Mouse (Mus musculus) kidney, postnatal 0 days (tissue): Measurements from ENCODE around the gene Prdx2. TPM values are rescaled to one million over a fixed set of nuclear protein-coding genes. Genes with fewer than 3 reads are reported as not detected.

Source experiments
- ATAC-seq: fragments of 200-750 bp; cut with Nextera tagmentation; replicated peaks from 2 replicates; pipeline ENCODE4 v1.8.0; 2017; ENCODE audit warnings: low read depth, moderate number of reproducible peaks, moderate TSS enrichment, moderate library complexity; ENCODE audit not compliant: low FRiP score
- DNase-seq: peaks from one replicate; pipeline ENCODE4 v3.0.0-alpha.2; 2016; ENCODE audit warnings: low spot score
- H3K27ac ChIP-seq: fragments of 300-500 bp; sonication (generic); 2 replicates; pipeline ENCODE4 v1.5.1; 2014; ENCODE audit warnings: mild to moderate bottlenecking
- H3K27me3 ChIP-seq: fragments of 300-500 bp; sonication (generic); 2 replicates; pipeline ENCODE4 v1.6.1; 2014; ENCODE audit warnings: low read length, mixed read lengths; ENCODE audit not compliant: insufficient read depth
- H3K36me3 ChIP-seq: fragments of 300-500 bp; sonication (generic); 2 replicates; pipeline ENCODE4 v1.6.1; 2014; ENCODE audit warnings: low read length, mixed read lengths; ENCODE audit not compliant: insufficient read depth
- H3K4me1 ChIP-seq: fragments of 300-500 bp; sonication (generic); replicated peaks from 2 replicates; pipeline ENCODE4 v1.6.1; 2014; ENCODE audit warnings: antibody characterized with exemption, low read length, mixed read lengths; ENCODE audit not compliant: insufficient read depth
- H3K4me2 ChIP-seq: fragments of 300-500 bp; sonication (generic); 2 replicates; pipeline ENCODE4 v1.6.1; 2014; ENCODE audit warnings: mild to moderate bottlenecking, low read length, moderate library complexity, mixed read lengths
- H3K4me3 ChIP-seq: fragments of 300-500 bp; sonication (generic); replicated peaks from 2 replicates; pipeline ENCODE4 v1.5.1; 2014; ENCODE audit warnings: low read depth, low read length
- H3K9ac ChIP-seq: fragments of 300-500 bp; sonication (generic); 2 replicates; pipeline ENCODE4 v1.6.1; 2014; ENCODE audit warnings: low read depth, low read length
- H3K9me3 ChIP-seq: fragments of 300-500 bp; sonication (generic); replicated peaks from 2 replicates; pipeline ENCODE4 v1.6.1; 2016; ENCODE audit warnings: low read length, inconsistent platforms, mixed read lengths
- CTCF ChIP-seq: IDR thresholded peaks from 2 replicates; pipeline ENCODE4 v1.5.1; 2016; ENCODE audit warnings: antibody characterized with exemption, low read depth, mild to moderate bottlenecking, moderate library complexity
- WGBS: fragments of 180-500 bp; shearing (Covaris S2); extraction: QIAGEN DNeasy Blood & Tissue Kit; methylation state at CpG from one replicate; pipeline ENCODE4 v1.1.7; 2014; 5-methylcytosine and 5-hydroxymethylcytosine counted together
- polyA plus RNA-seq: library from polyadenylated mRNA; unstranded; fragments of >200 nt; fragmentation: Nextera tagmentation; extraction: Ambion mirVana; gene quantifications from 2 replicates; pipeline ENCODE4 v1.2.1, GENCODE M21; 2015

The Prdx2 gene
- polyA plus RNA-seq, 1 experiment from 2014 or later, result 729 TPM

GRCm38 (mm10) chr8:84981644-84982498, 12.5 kb downstream of the Prdx2 start:
- Histone ChIP-seq H3K27ac (peak overlapping the region; percentile 96), H3K4me2 (peak overlapping the region; percentile 0; the same call in 1 of the 2 replicates), H3K9me3 (no peaks in the 10 kb centered on the region), H3K4me3 (no peak overlapping the region), H3K9ac (no peak overlapping the region), H3K36me3 (no peaks in the 10 kb centered on the region), H3K4me1 (peaks cover 62% of the 10 kb centered on the region), H3K27me3 (no peaks in the 10 kb centered on the region)
- TF ChIP-seq CTCF, result no peak
- WGBS, result 73% methylated on average over 15 of the region's 15 CpGs
- DNase-seq (no peak), ATAC-seq (no peak)

GRCm38 (mm10) chr8:84982499-84983011, 13.2 kb downstream of the Prdx2 start:
- Histone ChIP-seq H3K27ac (peak overlapping the region; percentile 96), H3K9me3 (no peaks in the 10 kb centered on the region), H3K9ac (no peak overlapping the region), H3K27me3 (no peaks in the 10 kb centered on the region), H3K4me2 (0 out of 2 replicates have a peak overlapping the region, but pooled peaks have one; percentile 0), H3K36me3 (no peaks in the 10 kb centered on the region), H3K4me1 (peaks cover 62% of the 10 kb centered on the region), H3K4me3 (no peak overlapping the region)
- no peak for ATAC-seq
- WGBS, result 58% methylated on average over 3 of the region's 3 CpGs
- no peak for DNase-seq
- TF ChIP-seq CTCF, result no peak

- TF ChIP-seq CTCF, result no peak
- ATAC-seq, result no peak; the same call in 1 of the 2 replicates
- Histone ChIP-seq H3K27ac (peak overlapping the region; percentile 91), H3K9me3 (no peaks in the 10 kb centered on the region), H3K4me3 (0 out of 2 replicates have a peak overlapping the region, but pooled peaks have one; percentile 45), H3K36me3 (no peaks in the 10 kb centered on the region), H3K9ac (peak overlapping the region; percentile 62; the same call in 1 of the 2 replicates), H3K4me2 (peak overlapping the region; percentile 99), H3K27me3 (no peaks in the 10 kb centered on the region), H3K4me1 (peaks cover 56% of the 10 kb centered on the region)
- 5% methylated on average over 16 of the region's 16 CpGs for WGBS
- no peak for DNase-seq
Observed at GRCm38 (mm10) chr8:84984294-84985048, 15.1 kb downstream of the Prdx2 start.

DNA sequence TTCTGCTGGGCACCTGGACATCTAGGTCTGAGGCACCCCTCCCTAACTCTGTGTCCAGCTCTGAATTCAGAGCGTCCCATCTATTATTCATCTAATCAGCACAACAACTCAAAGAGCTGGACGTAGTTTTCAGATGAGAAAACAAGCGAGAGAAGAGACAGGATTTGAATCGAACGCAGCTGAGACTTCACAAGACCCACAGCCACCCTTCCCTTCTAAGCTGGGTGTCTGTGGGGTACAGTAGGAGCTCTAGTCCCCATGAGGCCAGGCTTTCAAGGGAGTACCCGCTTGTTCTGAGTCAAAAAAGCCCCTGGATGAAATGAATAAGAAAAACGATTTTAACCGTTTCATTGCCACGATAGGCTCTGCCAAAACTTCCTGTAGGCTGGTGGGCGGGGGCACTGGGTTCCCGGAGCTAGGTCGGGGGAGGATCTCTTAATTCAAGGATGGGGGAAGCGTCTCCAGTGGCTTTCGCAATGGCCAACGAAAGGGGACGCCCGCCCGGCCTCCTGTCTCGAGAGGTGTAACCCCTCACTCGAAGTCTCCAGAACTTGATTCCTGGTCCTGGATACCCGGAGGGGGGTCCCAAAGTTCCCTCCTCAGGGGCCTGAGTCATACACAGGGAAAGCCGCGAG, 15.8 kb downstream of the Prdx2 start:
- peaks cover 53% of the 10 kb centered on the region for H3K4me1 ChIP-seq
- no peak for TF ChIP-seq CTCF

DNA sequence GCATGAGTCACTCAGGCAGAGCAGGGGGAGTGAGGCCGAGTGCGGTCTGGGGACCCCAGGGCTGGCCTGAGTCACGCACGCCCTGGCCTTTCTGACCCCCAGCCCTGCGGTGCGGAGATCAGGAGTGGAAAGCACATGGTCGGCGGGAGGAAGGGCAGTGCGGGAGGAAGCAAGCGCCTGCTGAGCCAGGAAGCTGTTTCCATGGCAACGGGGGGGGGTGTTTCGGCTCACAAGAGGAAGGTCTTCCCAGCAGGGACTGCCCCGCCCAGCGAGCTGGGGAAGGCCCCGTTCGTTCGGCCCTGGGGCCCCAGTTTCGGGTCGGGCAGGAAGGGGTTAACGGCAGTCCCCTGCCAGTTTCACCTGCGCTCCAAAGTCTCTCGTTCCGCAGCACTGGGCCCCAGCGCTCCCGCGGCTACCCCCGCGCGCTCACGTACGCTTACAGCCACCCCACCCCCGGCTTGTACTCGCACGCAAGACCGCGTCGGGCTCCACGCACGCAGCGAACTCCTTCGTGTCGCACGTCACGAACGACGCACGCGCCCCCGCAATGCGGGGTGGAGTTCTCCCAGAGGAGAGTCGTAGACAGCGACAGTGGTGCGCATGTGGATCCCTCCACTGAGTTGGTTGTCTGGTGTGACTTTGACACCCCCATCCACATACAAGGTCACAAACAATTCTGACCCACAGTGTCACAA, 16.4 kb downstream of the Prdx2 start:
- no peak for TF ChIP-seq CTCF
- peak overlapping the region; percentile 62 for H3K9ac ChIP-seq
- peak; percentile 23 for ATAC-seq
- peak; percentile 85 for DNase-seq
- no peaks in the 10 kb centered on the region for H3K27me3 ChIP-seq
- no peaks in the 10 kb centered on the region for H3K36me3 ChIP-seq
- H3K4me2 ChIP-seq, result peak overlapping the region; percentile 99
- peaks cover 49% of the 10 kb centered on the region for H3K4me1 ChIP-seq
- under 1% methylated on average over 53 of the region's 53 CpGs for WGBS
- H3K4me3 ChIP-seq, result peak overlapping the region; percentile 45
- peak overlapping the region; percentile 91 for H3K27ac ChIP-seq
- H3K9me3 ChIP-seq, result no peaks in the 10 kb centered on the region

More for the DNA sequence above, 15.8 kb downstream of the Prdx2 start:
- H3K9me3 ChIP-seq, result no peaks in the 10 kb centered on the region
- H3K4me2 ChIP-seq, result peak overlapping the region; percentile 99
- DNase-seq (peak; percentile 52), ATAC-seq (no peak)
- no peaks in the 10 kb centered on the region for H3K36me3 ChIP-seq
- no peaks in the 10 kb centered on the region for H3K27me3 ChIP-seq
- peak overlapping the region; percentile 62 for H3K9ac ChIP-seq
- H3K4me3 ChIP-seq, result peak overlapping the region; percentile 45
- peak overlapping the region; percentile 91 for H3K27ac ChIP-seq
- WGBS, result 0% methylated on average over 23 of the region's 23 CpGs
